Mouse (Mus musculus) limb, embryonic 14.5 days (tissue): Measurements from ENCODE around the gene Pde1c. TPM values are rescaled to one million over a fixed set of nuclear protein-coding genes. Genes with fewer than 3 reads are reported as not detected.

Source experiments
- ATAC-seq: fragments of 200-750 bp; cut with Nextera tagmentation; 2 replicates; pipeline ENCODE4 v1.8.0; 2017; ENCODE audit warnings: low read depth, moderate number of reproducible peaks, moderate TSS enrichment; ENCODE audit not compliant: low FRiP score
- DNase-seq: peaks from one replicate; pipeline ENCODE4 v3.0.0-alpha.2; 2015; ENCODE audit warnings: low spot score
- H3K27ac ChIP-seq: fragments of 300-500 bp; sonication (generic); replicated peaks from 2 replicates; pipeline ENCODE4 v1.5.1; 2014; ENCODE audit warnings: low read depth, mild to moderate bottlenecking, low read length, moderate library complexity, mixed read lengths
- H3K27me3 ChIP-seq: fragments of 300-500 bp; sonication (generic); 2 replicates; pipeline ENCODE4 v1.6.1; 2014; ENCODE audit warnings: low read length, mixed read lengths; ENCODE audit not compliant: control insufficient read depth, insufficient read depth
- H3K36me3 ChIP-seq: fragments of 300-500 bp; sonication (generic); 2 replicates; pipeline ENCODE4 v1.6.1; 2014; ENCODE audit warnings: mild to moderate bottlenecking, low read length, moderate library complexity, mixed read lengths; ENCODE audit not compliant: control insufficient read depth, insufficient read depth
- H3K4me1 ChIP-seq: fragments of 300-500 bp; sonication (generic); 2 replicates; pipeline ENCODE4 v1.6.1; 2014; ENCODE audit warnings: antibody characterized with exemption, low read length, mixed read lengths; ENCODE audit not compliant: control insufficient read depth, insufficient read depth
- H3K4me2 ChIP-seq: fragments of 300-500 bp; sonication (generic); replicated peaks from 2 replicates; pipeline ENCODE4 v1.6.1; 2014; ENCODE audit warnings: low read depth, mild to moderate bottlenecking, low read length, moderate library complexity; ENCODE audit not compliant: severe bottlenecking
- H3K4me3 ChIP-seq: fragments of 300-500 bp; sonication (generic); replicated peaks from 2 replicates; pipeline ENCODE4 v1.5.1; 2014; ENCODE audit warnings: low read length
- H3K9ac ChIP-seq: fragments of 300-500 bp; sonication (generic); 2 replicates; pipeline ENCODE4 v1.6.1; 2014; ENCODE audit warnings: mild to moderate bottlenecking, low read depth, low read length, moderate library complexity; ENCODE audit not compliant: severe bottlenecking
- H3K9me3 ChIP-seq: fragments of 300-500 bp; sonication (generic); 2 replicates; pipeline ENCODE4 v1.6.1; 2016; ENCODE audit warnings: low read length; ENCODE audit not compliant: control insufficient read depth
- POLR2A ChIP-seq: fragments of 200-500 bp; IDR thresholded peaks from 2 replicates; pipeline ENCODE4 v1.8.0; 2012; ENCODE audit warnings: inconsistent platforms, mild to moderate bottlenecking, moderate library complexity, borderline replicate concordance; ENCODE audit not compliant: insufficient read depth, insufficient read length; ENCODE audit errors: extremely low read depth
- WGBS: fragments of 180-500 bp; shearing (Covaris S2); extraction: QIAGEN DNeasy Blood & Tissue Kit; methylation state at CpG from one replicate; pipeline ENCODE4 v1.1.7; 2014; 5-methylcytosine and 5-hydroxymethylcytosine counted together
- polyA plus RNA-seq, 2 experiments: library from polyadenylated mRNA; depleted of rRNA in 1 of 2; stranded (reverse) in 1 of 2; unstranded in 1 of 2; fragments of >200 nt; fragmentation: Nextera tagmentation in 1 of 2; extraction: Ambion mirVana in 1 of 2; gene quantifications; 2 replicates each; pipeline versions ENCODE4 v1.2.1 to v1.2.3; 2012 to 2014

Gene Pde1c
- polyA plus RNA-seq, 2 experiments: 2.2 to 2.4 TPM

DNA sequence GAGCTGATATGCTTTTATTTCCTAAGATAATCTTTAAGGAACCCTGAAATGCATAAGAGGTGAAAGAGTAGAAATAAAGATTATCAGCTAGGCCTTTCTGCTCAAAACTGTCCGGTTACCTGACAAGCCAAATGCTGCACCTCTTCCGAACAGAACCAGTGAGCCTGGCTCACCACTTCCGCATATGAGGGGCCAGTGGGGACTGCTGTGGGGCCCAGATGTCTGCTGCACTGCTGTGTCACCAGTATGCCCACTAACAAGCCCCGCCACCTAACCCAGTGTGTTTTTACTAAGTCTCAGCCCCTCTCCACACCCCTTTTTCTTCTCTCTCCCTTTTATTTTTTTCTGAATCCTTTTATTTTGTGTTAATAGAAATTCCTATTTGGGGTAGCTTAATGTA, 17.9 kb downstream of the Pde1c start:
- no peak for TF ChIP-seq POLR2A
- H3K9ac ChIP-seq: no peak overlapping the region
- H3K9me3 ChIP-seq: no peaks in the 10 kb centered on the region
- H3K27me3 ChIP-seq: no peaks in the 10 kb centered on the region
- no peaks in the 10 kb centered on the region for H3K4me1 ChIP-seq
- no peak for DNase-seq
- H3K4me3 ChIP-seq: no peak overlapping the region
- no peaks in the 10 kb centered on the region for H3K36me3 ChIP-seq
- WGBS: 69% methylated on average over 4 of the region's 4 CpGs
- H3K27ac ChIP-seq: no peak overlapping the region
- no peak for ATAC-seq
- no peak overlapping the region for H3K4me2 ChIP-seq

DNA sequence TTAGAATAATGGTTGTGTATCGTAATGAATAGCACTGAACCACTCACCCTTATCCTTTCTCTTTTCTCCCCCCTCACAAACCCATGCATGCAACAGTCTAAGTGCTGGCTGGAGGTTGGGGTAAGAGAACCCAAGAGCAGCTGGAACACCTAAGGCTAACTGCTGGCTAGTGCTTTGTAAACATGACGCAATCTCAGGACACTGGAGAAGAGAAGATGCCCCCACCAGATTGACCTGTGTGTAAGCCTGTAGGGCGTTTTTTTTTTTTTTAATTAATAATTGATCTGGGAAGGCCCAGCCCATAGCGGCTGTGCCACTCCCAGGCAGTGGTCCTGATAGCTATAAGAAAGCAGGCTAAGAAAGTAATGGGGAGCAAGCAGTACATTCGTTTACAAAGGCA, 28.7 kb downstream of the Pde1c start:
- H3K27me3 ChIP-seq: no peaks in the 10 kb centered on the region
- no peak for TF ChIP-seq POLR2A
- H3K4me2 ChIP-seq: no peak overlapping the region
- no peak for DNase-seq
- H3K27ac ChIP-seq: no peak overlapping the region
- no peak for ATAC-seq
- 80% methylated on average over 5 of the region's 5 CpGs for WGBS
- H3K36me3 ChIP-seq: no peaks in the 10 kb centered on the region
- no peak overlapping the region for H3K4me3 ChIP-seq
- H3K9me3 ChIP-seq: no peaks in the 10 kb centered on the region
- H3K9ac ChIP-seq: no peak overlapping the region
- H3K4me1 ChIP-seq: no peaks in the 10 kb centered on the region

GRCm38 (mm10) chr6:56534653-56535052, 34.2 kb downstream of the Pde1c start:
- no peaks in the 10 kb centered on the region for H3K27me3 ChIP-seq
- ATAC-seq (no peak), DNase-seq (no peak)
- H3K4me1 ChIP-seq: no peaks in the 10 kb centered on the region
- no peak overlapping the region for H3K9ac ChIP-seq
- H3K27ac ChIP-seq: no peak overlapping the region
- H3K4me3 ChIP-seq: no peak overlapping the region
- H3K4me2 ChIP-seq: no peak overlapping the region
- no peaks in the 10 kb centered on the region for H3K36me3 ChIP-seq
- H3K9me3 ChIP-seq: no peaks in the 10 kb centered on the region
- TF ChIP-seq POLR2A: no peak

DNA sequence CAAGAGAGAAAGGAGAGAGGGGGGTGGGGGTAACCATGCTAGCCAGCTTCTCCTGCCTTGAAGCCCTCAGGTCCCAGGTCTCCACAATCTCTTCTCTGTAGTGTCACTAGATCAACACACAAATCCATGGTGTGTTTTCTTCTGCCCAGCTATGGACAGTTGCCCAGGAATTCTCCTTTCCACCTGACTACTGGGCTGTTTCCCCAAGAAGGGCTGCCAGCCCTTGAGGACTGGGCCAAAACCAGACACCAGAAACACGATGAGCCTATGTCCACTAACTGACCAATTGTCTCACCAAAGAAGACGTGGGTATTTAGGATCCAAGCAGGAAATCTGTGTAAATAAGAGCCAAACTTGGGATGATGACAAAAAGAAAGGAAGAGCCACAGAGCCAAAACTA, 36.6 kb downstream of the Pde1c start:
- Histone ChIP-seq H3K4me1 (no peaks in the 10 kb centered on the region), H3K9me3 (no peaks in the 10 kb centered on the region)

GRCm38 (mm10) chr6:56523938-56524866, 44.7 kb downstream of the Pde1c start:
- ATAC-seq (no peak), DNase-seq (no peak)
- Histone ChIP-seq H3K4me3 (no peak overlapping the region), H3K27me3 (no peaks in the 10 kb centered on the region), H3K4me1 (no peaks in the 10 kb centered on the region), H3K4me2 (no peak overlapping the region), H3K27ac (no peak overlapping the region), H3K36me3 (no peaks in the 10 kb centered on the region), H3K9ac (no peak overlapping the region), H3K9me3 (no peaks in the 10 kb centered on the region)
- TF ChIP-seq POLR2A: no peak
- 89% methylated on average over 6 of the region's 6 CpGs for WGBS

More for the DNA sequence above, 36.6 kb downstream of the Pde1c start:
- Histone ChIP-seq H3K27ac (no peak overlapping the region), H3K4me3 (no peak overlapping the region), H3K9ac (no peak overlapping the region), H3K4me2 (no peak overlapping the region), H3K36me3 (no peaks in the 10 kb centered on the region), H3K27me3 (no peaks in the 10 kb centered on the region)
- no peak for ATAC-seq
- TF ChIP-seq POLR2A: no peak
- DNase-seq: no peak
- 80% methylated on average over 2 of the region's 2 CpGs for WGBS
